ENCODE assay signal across 12 mouse cellular contexts in the genomic region with DNA sequence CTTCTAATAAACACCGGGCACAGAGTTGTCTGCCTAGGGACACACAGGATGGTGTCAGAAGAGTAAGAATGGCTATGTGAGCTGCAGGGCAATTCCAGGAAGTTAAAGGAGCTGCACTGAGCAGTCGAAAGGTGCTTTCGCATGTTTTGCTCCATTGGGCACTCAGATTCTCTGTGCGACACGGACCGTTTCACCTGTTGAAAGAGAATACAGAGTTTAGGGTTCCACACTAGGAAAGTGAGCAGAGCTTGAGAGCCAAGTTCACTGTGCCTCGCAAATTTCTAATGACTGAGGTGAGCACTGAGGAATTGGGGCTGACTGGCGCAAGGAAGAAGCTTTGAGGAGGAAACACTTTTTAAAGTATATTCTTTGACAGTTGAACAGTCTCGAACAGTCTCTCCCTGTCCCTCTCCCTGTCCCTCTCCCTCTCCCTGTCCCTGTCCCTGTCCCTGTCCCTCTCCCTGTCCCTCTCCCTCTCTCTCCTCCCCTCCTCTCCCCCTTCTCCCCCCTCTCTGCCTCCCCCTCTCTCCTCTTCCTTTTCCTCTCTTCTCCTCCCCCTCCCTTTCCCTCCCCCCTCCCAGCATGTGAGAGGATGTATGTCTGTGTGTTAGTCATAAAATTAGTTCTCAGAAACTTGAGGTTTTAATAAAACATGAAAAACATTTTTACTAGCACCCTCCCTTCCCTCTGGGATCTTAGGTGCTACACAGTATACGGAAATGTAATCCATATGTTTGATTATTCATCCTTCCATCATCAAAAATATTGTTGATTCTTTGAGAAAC. TPM values are rescaled to one million over a fixed set of nuclear protein-coding genes. Genes with fewer than 3 reads are reported as not detected.
DNase-seq lines count a peak whose midpoint lies in the region; ATAC-seq and TF ChIP-seq lines count a peak whose summit lies in the region.
"Had no signal": no experiment of that assay in that cellular context is flagged by ENCODE, and none has a peak within 500 bp of the region (broad histone marks: within the 10 kb centered on the region; RNA-seq: fewer than 3 reads in every experiment).

No protein-coding gene starts in this region.

- no peak overlapping the region for H3K9ac ChIP-seq in liver, embryonic 12.5 days
- H3K9ac ChIP-seq in midbrain, embryonic 13.5 days (replicated peaks) = no peak overlapping the region
- H3K9ac ChIP-seq: limb, embryonic 15.5 days had no signal

- H3K4me1 ChIP-seq in heart, embryonic 10.5 days = peaks cover 17% of the 10 kb centered on the region
- peaks cover 15% of the 10 kb centered on the region for H3K4me1 ChIP-seq in testis, adult 2 months (ENCODE audit: control insufficient read depth, insufficient read depth, low read length)
- H3K4me1 ChIP-seq in liver, embryonic 12.5 days = peaks cover 14% of the 10 kb centered on the region; the same call in 1 of the 2 replicates
- peaks cover 20% of the 10 kb centered on the region for H3K4me1 ChIP-seq in midbrain, embryonic 13.5 days (replicated peaks)

- H3K27ac ChIP-seq in heart, embryonic 10.5 days = 0 out of 2 replicates have a peak overlapping the region, but pooled peaks have one; percentile 79
- no peak overlapping the region for H3K27ac ChIP-seq in testis, adult 2 months (ENCODE audit: control insufficient read depth, insufficient read depth, low read depth, low read length)
- no peak overlapping the region for H3K27ac ChIP-seq in liver, embryonic 12.5 days
- H3K27ac ChIP-seq in midbrain, embryonic 13.5 days = no peak overlapping the region
- H3K27ac ChIP-seq: midbrain, embryonic 15.5 days had no signal

- no peaks in the 10 kb centered on the region for H3K9me3 ChIP-seq in heart, embryonic 10.5 days
- H3K9me3 ChIP-seq in liver, embryonic 12.5 days (replicated peaks) = no peaks in the 10 kb centered on the region
- H3K9me3 ChIP-seq in midbrain, embryonic 13.5 days = no peaks in the 10 kb centered on the region
- H3K9me3 ChIP-seq: limb, embryonic 15.5 days; midbrain, embryonic 15.5 days had no signal

- WGBS in heart, embryonic 10.5 days = 79% methylated on average over 10 of the region's 10 CpGs
- 50% methylated on average over 10 of the region's 10 CpGs for WGBS in liver, embryonic 12.5 days (ENCODE audit: insufficient replicate concordance)
- WGBS in midbrain, embryonic 13.5 days = 70% methylated on average over 10 of the region's 10 CpGs

- DNase-seq in heart, embryonic 10.5 days (ENCODE audit: low spot score) = no peak
- DNase-seq in heart, postnatal 4 days = no peak
- no peak for DNase-seq in testis, postnatal 14 days (ENCODE audit: low spot score)
- peak; percentile 11 for DNase-seq in thymus, postnatal 36 days
- no peak for DNase-seq in urinary bladder, postnatal 14 days (ENCODE audit: low spot score)
- DNase-seq: adrenal gland, adult 8-10 months; cerebellum, postnatal 25 days had no signal

- ATAC-seq in liver, embryonic 12.5 days = no peak
- no peak for ATAC-seq in midbrain, embryonic 13.5 days

- no peak overlapping the region for H3K4me3 ChIP-seq in heart, embryonic 10.5 days
- H3K4me3 ChIP-seq in testis, adult 2 months (ENCODE audit: control insufficient read depth, low read depth, low read length) = peak overlapping the region; percentile 7; the same call in 1 of the 2 replicates
- no peak overlapping the region for H3K4me3 ChIP-seq in liver, embryonic 12.5 days
- H3K4me3 ChIP-seq in midbrain, embryonic 13.5 days (replicated peaks) = no peak overlapping the region
- H3K4me3 ChIP-seq: limb, embryonic 15.5 days had no signal

- no peak for TF ChIP-seq CTCF in testis, adult 2 months (IDR thresholded peaks at IDR 0.05; ENCODE audit: control insufficient read depth, insufficient read depth, insufficient replicate concordance, low read depth, low read length)

- no peak for TF ChIP-seq POLR2A in testis, adult 2 months (IDR thresholded peaks at IDR 0.05; ENCODE audit: control insufficient read depth, low read depth, low read length)

- no peaks in the 10 kb centered on the region for H3K27me3 ChIP-seq in heart, embryonic 10.5 days (ENCODE audit: insufficient read depth, poor library complexity, severe bottlenecking)
- H3K27me3 ChIP-seq in testis, adult 2 months (ENCODE audit: control insufficient read depth, insufficient read depth, low read length) = no peaks in the 10 kb centered on the region
- peaks cover 15% of the 10 kb centered on the region; the same call in 1 of the 2 replicates for H3K27me3 ChIP-seq in liver, embryonic 12.5 days (replicated peaks)
- H3K27me3 ChIP-seq in midbrain, embryonic 13.5 days = no peaks in the 10 kb centered on the region
- H3K27me3 ChIP-seq: limb, embryonic 15.5 days; midbrain, embryonic 15.5 days had no signal

- H3K36me3 ChIP-seq in heart, embryonic 10.5 days = no peaks in the 10 kb centered on the region
- H3K36me3 ChIP-seq in testis, adult 2 months (ENCODE audit: control insufficient read depth, insufficient read depth, low read length) = no peaks in the 10 kb centered on the region
- H3K36me3 ChIP-seq in liver, embryonic 12.5 days = no peaks in the 10 kb centered on the region
- H3K36me3 ChIP-seq in midbrain, embryonic 13.5 days = no peaks in the 10 kb centered on the region
- H3K36me3 ChIP-seq: limb, embryonic 15.5 days; midbrain, embryonic 15.5 days had no signal

- H3K4me2 ChIP-seq in liver, embryonic 12.5 days = peak overlapping the region; percentile 39; the same call in 1 of the 2 replicates
- no peak overlapping the region for H3K4me2 ChIP-seq in midbrain, embryonic 13.5 days (replicated peaks)

RNA-seq across cellular contexts. Expression of a gene that starts 55.1 kb away (rescaled TPM):
- polyA plus RNA-seq in heart, embryonic 10.5 days (2016; fragmentation: Nextera tagmentation; extraction: Ambion mirVana) = 75.7 and 76.6 TPM in 2 replicates
- 10 to 100 TPM; 61.6 to 69.6 TPM for total RNA-seq in heart, postnatal 4 days (2021)
- 4.1 and 5.1 TPM in 2 replicates for polyA plus RNA-seq in testis, adult 2 months (2012; rRNA removed)
- 12.0 and 12.2 TPM in 2 replicates for polyA plus RNA-seq in liver, embryonic 12.5 days (2016; fragmentation: Nextera tagmentation; extraction: Ambion mirVana)
- polyA plus RNA-seq in midbrain, embryonic 13.5 days (2015; fragmentation: Nextera tagmentation; extraction: Ambion mirVana) = 45.3 and 52.6 TPM in 2 replicates

Comparison
In these comparisons a context has a peak if more than half of its experiments do, and no peak if none do; other contexts are left out.
1. DNase-seq: peak in thymus, postnatal 36 days (2 of 2); none in heart, embryonic 10.5 days (single experiment), heart, postnatal 4 days (single experiment), testis, postnatal 14 days (single experiment) and urinary bladder, postnatal 14 days (single experiment).